Mouse (Mus musculus) heart, embryonic 11.5 days (tissue): ENCODE measurements around the gene Nanos3. TPM values are rescaled to one million over a fixed set of nuclear protein-coding genes. Genes with fewer than 3 reads are reported as not detected.

Experiments used
- ATAC-seq: fragments of 200-750 bp; cut with Nextera tagmentation; replicated peaks from 2 replicates; pipeline ENCODE4 v1.8.0; 2017; ENCODE audit warnings: moderate library complexity; ENCODE audit not compliant: insufficient number of reproducible peaks, low FRiP score, low TSS enrichment
- H3K27ac ChIP-seq: fragments of 300-500 bp; sonication (generic); 2 replicates; pipeline ENCODE4 v1.5.1; 2014; ENCODE audit warnings: mild to moderate bottlenecking, low read depth, low read length
- H3K27me3 ChIP-seq: fragments of 300-500 bp; sonication (generic); 2 replicates; pipeline ENCODE4 v1.6.1; 2014; ENCODE audit warnings: mild to moderate bottlenecking, low read length, mixed read lengths; ENCODE audit not compliant: control insufficient read depth, insufficient read depth
- H3K36me3 ChIP-seq: fragments of 300-500 bp; sonication (generic); 2 replicates; pipeline ENCODE4 v1.6.1; 2014; ENCODE audit warnings: mild to moderate bottlenecking, low read length, moderate library complexity, mixed read lengths; ENCODE audit not compliant: control insufficient read depth, insufficient read depth
- H3K4me1 ChIP-seq: fragments of 300-500 bp; sonication (generic); 2 replicates; pipeline ENCODE4 v1.6.1; 2014; ENCODE audit warnings: low read length; ENCODE audit not compliant: control insufficient read depth, insufficient read depth
- H3K4me2 ChIP-seq: fragments of 300-500 bp; sonication (generic); 2 replicates; pipeline ENCODE4 v1.6.1; 2014; ENCODE audit warnings: mild to moderate bottlenecking, moderate library complexity
- H3K4me3 ChIP-seq: fragments of 300-500 bp; sonication (generic); 2 replicates; pipeline ENCODE4 v1.5.1; 2014; ENCODE audit warnings: low read depth, low read length
- H3K9ac ChIP-seq: fragments of 300-500 bp; sonication (generic); 2 replicates; pipeline ENCODE4 v1.6.1; 2014; ENCODE audit warnings: mild to moderate bottlenecking, low read depth, low read length, moderate library complexity
- H3K9me3 ChIP-seq: fragments of 300-500 bp; sonication (generic); replicated peaks from 2 replicates; pipeline ENCODE4 v1.6.1; 2016; ENCODE audit warnings: low read length; ENCODE audit not compliant: control insufficient read depth
- WGBS: fragments of 180-500 bp; shearing (Covaris S2); extraction: QIAGEN DNeasy Blood & Tissue Kit; methylation state at CpG from one replicate; pipeline ENCODE4 v1.1.7; 2014; ENCODE audit not compliant: insufficient replicate concordance; 5-methylcytosine and 5-hydroxymethylcytosine counted together
- polyA plus RNA-seq: library from polyadenylated mRNA; unstranded; fragments of >200 nt; fragmentation: Nextera tagmentation; extraction: Ambion mirVana; gene quantifications from 2 replicates; pipeline ENCODE4 v1.2.1, GENCODE M21; 2014

Gene Nanos3
- polyA plus RNA-seq, 1 experiment from 2014 or later, result 1.4 TPM

- WGBS, result 3% methylated on average over 30 of the region's 30 CpGs
- H3K27ac ChIP-seq, result peak overlapping the region; percentile 98
- H3K9me3 ChIP-seq, result no peaks in the 10 kb centered on the region
- H3K4me3 ChIP-seq, result peak overlapping the region; percentile 56
- H3K4me2 ChIP-seq, result peak overlapping the region; percentile 72
- H3K36me3 ChIP-seq, result no peaks in the 10 kb centered on the region
- peak overlapping the region; percentile 81 for H3K9ac ChIP-seq
- peak; percentile 78 for ATAC-seq
- no peaks in the 10 kb centered on the region for H3K27me3 ChIP-seq
- peaks cover 48% of the 10 kb centered on the region for H3K4me1 ChIP-seq
These were observed 13.1 kb upstream of the Nanos3 start for GRCm38 (mm10) chr8:84197922-84198774.

DNA sequence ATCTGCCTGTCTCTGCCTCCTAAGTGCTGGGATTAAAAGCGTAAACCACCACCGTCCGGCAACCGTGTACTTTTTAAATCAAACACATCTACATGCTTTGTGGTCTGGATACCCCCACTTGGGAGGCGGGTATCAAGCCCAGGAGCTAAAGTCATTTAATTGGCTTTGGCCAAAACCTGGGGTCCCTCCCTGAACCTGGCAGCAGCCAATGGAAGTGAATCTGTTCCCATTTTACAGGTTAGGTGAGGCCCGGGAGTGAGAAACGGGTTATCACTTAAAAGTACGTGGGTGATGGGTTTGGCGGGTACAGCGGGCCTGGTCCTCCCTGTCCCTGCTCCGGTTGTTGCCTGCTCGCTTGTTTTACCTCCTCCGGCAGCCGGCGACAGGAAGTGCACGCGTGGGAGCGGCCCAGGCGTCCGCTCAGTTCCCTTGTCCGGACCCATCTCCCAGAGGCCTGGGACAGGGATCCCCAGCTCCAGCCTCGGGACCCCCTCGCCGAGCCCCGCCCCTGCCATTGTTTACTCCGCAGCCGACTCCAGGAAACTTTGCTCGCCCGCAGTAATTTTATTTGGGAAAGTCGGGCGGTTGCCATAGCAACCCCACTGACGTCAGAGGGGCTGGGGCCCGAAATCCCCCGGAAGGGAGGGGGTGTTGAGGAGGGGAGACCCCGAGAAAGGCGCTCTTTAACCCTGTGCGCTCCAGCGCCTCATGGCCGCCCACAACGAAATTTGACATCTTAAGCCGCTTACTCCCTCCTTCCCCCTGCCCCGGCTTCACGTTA is 12.3 kb upstream of the Nanos3 start:
- H3K4me3 ChIP-seq, result peak overlapping the region; percentile 56
- peak overlapping the region; percentile 81 for H3K9ac ChIP-seq
- ATAC-seq, result peak; percentile 24
- no peaks in the 10 kb centered on the region for H3K27me3 ChIP-seq
- H3K4me2 ChIP-seq, result peak overlapping the region; percentile 72
- no peaks in the 10 kb centered on the region for H3K36me3 ChIP-seq
- H3K4me1 ChIP-seq, result peaks cover 45% of the 10 kb centered on the region
- H3K9me3 ChIP-seq, result no peaks in the 10 kb centered on the region
- 3% methylated on average over 43 of the region's 43 CpGs for WGBS
- H3K27ac ChIP-seq, result peak overlapping the region; percentile 98

- Histone ChIP-seq H3K36me3 (no peaks in the 10 kb centered on the region), H3K4me2 (no peak overlapping the region), H3K4me1 (peaks cover 30% of the 10 kb centered on the region), H3K9ac (no peak overlapping the region), H3K9me3 (no peaks in the 10 kb centered on the region), H3K27ac (no peak overlapping the region), H3K4me3 (no peak overlapping the region), H3K27me3 (no peaks in the 10 kb centered on the region)
- WGBS, result 68% methylated on average over 3 of the region's 3 CpGs
- ATAC-seq, result no peak
These were observed 9.3 kb upstream of the Nanos3 start for GRCm38 (mm10) chr8:84194224-84194743.

- H3K4me3 ChIP-seq, result no peak overlapping the region
- no peaks in the 10 kb centered on the region for H3K9me3 ChIP-seq
- peaks cover 23% of the 10 kb centered on the region for H3K4me1 ChIP-seq
- ATAC-seq, result no peak
- H3K27me3 ChIP-seq, result no peaks in the 10 kb centered on the region
- no peak overlapping the region for H3K9ac ChIP-seq
- H3K4me2 ChIP-seq, result no peak overlapping the region
- no peaks in the 10 kb centered on the region for H3K36me3 ChIP-seq
- WGBS, result 76% methylated on average over 5 of the region's 5 CpGs
- H3K27ac ChIP-seq, result no peak overlapping the region
These were observed 8.5 kb upstream of the Nanos3 start for GRCm38 (mm10) chr8:84193566-84193965.

DNA sequence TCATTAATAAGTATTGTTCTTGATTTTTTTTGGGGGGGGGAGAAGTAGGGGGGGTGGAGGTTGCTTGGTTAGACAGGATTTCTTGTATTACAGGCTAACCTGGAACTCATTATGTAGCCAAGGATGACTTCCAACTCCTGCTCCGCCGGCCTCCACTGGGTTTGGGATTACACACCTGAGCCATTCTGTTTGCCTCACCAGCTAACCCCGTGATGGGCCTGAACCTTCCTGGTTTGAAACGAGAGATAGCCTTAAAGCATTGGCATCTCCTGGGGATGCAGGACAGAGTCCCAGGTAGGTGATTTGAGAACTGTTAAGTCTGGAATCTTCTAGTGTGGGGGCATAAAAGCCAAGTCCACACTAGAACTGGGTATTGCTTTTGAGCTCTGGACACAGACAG is 8.1 kb upstream of the Nanos3 start:
- H3K27me3 ChIP-seq, result no peaks in the 10 kb centered on the region
- WGBS, result 64% methylated on average over 4 of the region's 4 CpGs
- H3K4me2 ChIP-seq, result peak overlapping the region; percentile 74; the same call in 1 of the 2 replicates
- no peaks in the 10 kb centered on the region for H3K36me3 ChIP-seq
- peak overlapping the region; percentile 98; the same call in 1 of the 2 replicates for H3K27ac ChIP-seq
- H3K9me3 ChIP-seq, result no peaks in the 10 kb centered on the region
- H3K4me1 ChIP-seq, result peaks cover 19% of the 10 kb centered on the region
- H3K9ac ChIP-seq, result no peak overlapping the region
- no peak for ATAC-seq
- no peak overlapping the region for H3K4me3 ChIP-seq

DNA sequence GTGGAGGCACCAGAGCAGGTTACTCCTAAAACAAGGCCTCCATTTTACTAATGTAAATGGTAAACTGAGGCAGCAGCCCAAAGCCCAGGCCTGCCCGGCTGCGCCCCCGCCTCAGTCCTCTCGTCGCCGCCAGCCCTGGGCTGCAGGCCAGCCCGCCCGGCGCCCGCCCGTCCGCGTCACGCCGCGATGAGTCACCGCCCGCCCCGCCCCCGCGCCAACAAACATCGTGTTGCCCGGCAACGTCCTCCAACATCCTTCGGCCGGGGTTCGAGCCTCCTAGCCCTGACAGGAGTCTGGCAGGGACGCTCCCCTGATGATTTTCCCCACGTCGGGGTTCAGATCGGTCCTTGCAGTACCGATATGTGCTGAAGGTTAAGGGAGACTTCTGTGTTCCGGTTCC is 7.5 kb upstream of the Nanos3 start:
- Histone ChIP-seq H3K9me3 (no peaks in the 10 kb centered on the region), H3K27me3 (no peaks in the 10 kb centered on the region), H3K9ac (peak overlapping the region; percentile 72), H3K36me3 (no peaks in the 10 kb centered on the region), H3K27ac (peak overlapping the region; percentile 98), H3K4me1 (peaks cover 14% of the 10 kb centered on the region), H3K4me2 (peak overlapping the region; percentile 74), H3K4me3 (peak overlapping the region; percentile 33)
- peak; percentile 83 for ATAC-seq
- WGBS, result 3% methylated on average over 32 of the region's 33 CpGs

DNA sequence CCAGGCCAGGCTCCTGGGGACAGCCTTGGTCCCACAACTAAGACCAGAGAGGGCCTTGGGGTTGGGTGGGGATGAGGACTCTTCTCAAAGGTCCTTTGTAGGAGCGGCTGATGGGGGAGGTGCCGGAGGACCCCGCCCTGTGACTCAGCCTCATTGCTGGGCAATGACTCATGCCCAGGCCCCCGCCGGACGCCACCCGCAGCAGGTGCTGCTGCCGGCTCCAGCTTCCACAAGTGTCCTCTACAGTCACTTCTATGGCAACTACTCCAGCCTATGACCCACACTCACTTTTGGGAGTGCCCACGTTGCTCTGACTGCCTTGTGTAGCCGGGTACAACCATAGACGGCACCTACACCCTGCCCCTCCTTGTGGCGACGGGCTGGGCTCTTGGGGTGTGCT is 7.0 kb upstream of the Nanos3 start:
- peak overlapping the region; percentile 33 for H3K4me3 ChIP-seq
- peaks cover 14% of the 10 kb centered on the region for H3K4me1 ChIP-seq
- peak overlapping the region; percentile 74 for H3K4me2 ChIP-seq
- H3K27ac ChIP-seq, result peak overlapping the region; percentile 98
- ATAC-seq, result peak; percentile 89
- no peaks in the 10 kb centered on the region for H3K27me3 ChIP-seq
- 11% methylated on average over 13 of the region's 13 CpGs for WGBS
- no peaks in the 10 kb centered on the region for H3K9me3 ChIP-seq
- no peaks in the 10 kb centered on the region for H3K36me3 ChIP-seq
- H3K9ac ChIP-seq, result peak overlapping the region; percentile 72

GRCm38 (mm10) chr8:84190191-84190867 is 5.3 kb upstream of the Nanos3 start:
- Histone ChIP-seq H3K36me3 (no peaks in the 10 kb centered on the region), H3K27ac (peak overlapping the region; percentile 54; the same call in 1 of the 2 replicates), H3K9me3 (no peaks in the 10 kb centered on the region), H3K4me2 (no peak overlapping the region), H3K4me3 (no peak overlapping the region), H3K9ac (no peak overlapping the region), H3K4me1 (peaks cover 14% of the 10 kb centered on the region), H3K27me3 (no peaks in the 10 kb centered on the region)
- ATAC-seq, result no peak
- WGBS, result 94% methylated on average over 7 of the region's 7 CpGs
